ENCODE assay signal across 20 mouse cellular contexts in genomic region chr10:91027468-91027867, GRCm38 (mm10). TPM values are rescaled to one million over a fixed set of nuclear protein-coding genes. Genes with fewer than 3 reads are reported as not detected.
DNase-seq lines count a peak whose midpoint lies in the region; ATAC-seq and TF ChIP-seq lines count a peak whose summit lies in the region.
"Had no signal": no experiment of that assay in that cellular context is flagged by ENCODE, and none has a peak within 500 bp of the region (broad histone marks: within the 10 kb centered on the region; RNA-seq: fewer than 3 reads in every experiment).

No protein-coding gene starts in this region.

- no peak for TF ChIP-seq RAD21 in CH12.LX (IDR thresholded peaks at IDR 0.05; ENCODE audit: low read depth, low read length)

- no peak for TF ChIP-seq POLR2A in spleen, adult 2 months (IDR thresholded peaks at IDR 0.05; ENCODE audit: low read depth, low read length)
- TF ChIP-seq POLR2A in CH12.LX (IDR thresholded peaks at IDR 0.05; ENCODE audit: low read depth, low read length), result no peak

- TF ChIP-seq EP300 in CH12.LX (IDR thresholded peaks at IDR 0.05; ENCODE audit: low read length), result no peak

- no peak for TF ChIP-seq CTCF in spleen, adult 2 months (IDR thresholded peaks at IDR 0.05; ENCODE audit: extremely low read depth, insufficient read depth, insufficient read length, insufficient replicate concordance)
- TF ChIP-seq CTCF in CH12.LX (conservative IDR thresholded peaks at IDR 0.05 in 1 of 2, IDR thresholded peaks at IDR 0.05 in 1 of 2; ENCODE audit: low read depth in 2 of 2, low read length in 2 of 2), result no peak

- no peak overlapping the region for H3K9ac ChIP-seq in CH12.LX (ENCODE audit: insufficient read depth, low read depth)
- H3K9ac ChIP-seq: forebrain, postnatal 0 days; hindbrain, embryonic 13.5 days had no signal

- H3K9me3 ChIP-seq in CH12.LX (replicated peaks; ENCODE audit: low read length), result no peaks in the 10 kb centered on the region
- no peaks in the 10 kb centered on the region for H3K9me3 ChIP-seq in hindbrain, embryonic 10.5 days
- H3K9me3 ChIP-seq: hindbrain, embryonic 13.5 days had no signal

- peaks cover 4% of the 10 kb centered on the region for H3K4me1 ChIP-seq in spleen, adult 2 months (ENCODE audit: control insufficient read depth, insufficient read depth, insufficient read length)
- H3K4me1 ChIP-seq in CH12.LX (ENCODE audit: control insufficient read depth in 1 of 2, insufficient read depth in 2 of 2), result peaks cover 7 to 38% of the 10 kb centered on the region in 2 experiments
- H3K4me1 ChIP-seq in hindbrain, embryonic 10.5 days (replicated peaks), result no peaks in the 10 kb centered on the region
- H3K4me1 ChIP-seq: hindbrain, embryonic 13.5 days had no signal

- no peak overlapping the region for H3K4me3 ChIP-seq in spleen, adult 2 months (ENCODE audit: extremely low read depth, insufficient read depth, insufficient read length)
- no peak overlapping the region for H3K4me3 ChIP-seq in CH12.LX (replicated peaks in 1 of 3; ENCODE audit: low read depth in 2 of 3, low read length in 2 of 3, poor library complexity in 1 of 3)
- H3K4me3 ChIP-seq in hindbrain, embryonic 10.5 days, result no peak overlapping the region
- H3K4me3 ChIP-seq: hindbrain, embryonic 13.5 days had no signal

- dilution Hi-C loops in CH12.LX (cut with MboI; ENCODE audit: extremely low pct_ligation_motif_present, extremely low pct_unique_long_range_greater_than_20kb, low sequenced_read_pairs), result no loop called here

- peak; percentile 60; the same call in 1 of the 2 replicates for ATAC-seq in frontal cortex, adult (ENCODE audit: low TSS enrichment)
- ATAC-seq: activated CD4-positive, CD25-positive, alpha-beta regulatory T cell, adult 4 months; CD4-positive, CD25-positive, alpha-beta regulatory T cell, adult 4 months; forebrain, embryonic 14.5 days; forebrain, postnatal 0 days; hindbrain, embryonic 16.5 days had no signal

- H3K27ac ChIP-seq in spleen, adult 2 months (ENCODE audit: insufficient read depth, low read length), result peak overlapping the region; percentile 22
- H3K27ac ChIP-seq in CH12.LX (ENCODE audit: insufficient read depth, low read depth), result peak overlapping the region; percentile 87; the same call in 1 of the 2 replicates
- H3K27ac ChIP-seq in hindbrain, embryonic 10.5 days, result no peak overlapping the region
- H3K27ac ChIP-seq: hindbrain, embryonic 13.5 days had no signal

- H3K36me3 ChIP-seq in spleen, adult 2 months (ENCODE audit: control insufficient read depth, insufficient read depth, low read length), result peaks cover 7% of the 10 kb centered on the region
- peaks cover 10 to 23% of the 10 kb centered on the region in 2 experiments for H3K36me3 ChIP-seq in CH12.LX (replicated peaks in 1 of 2; ENCODE audit: control insufficient read depth in 1 of 2, insufficient read depth in 1 of 2, low read length in 1 of 2)
- H3K36me3 ChIP-seq in hindbrain, embryonic 10.5 days, result peaks cover 34% of the 10 kb centered on the region

- in situ Hi-C loops in CH12.LX (cut with MboI; ENCODE audit: low pct_ligation_motif_present, low pct_unique_long_range_greater_than_20kb, low sequenced_read_pairs), result no loop called here

- DNase-seq in frontal cortex, adult 2 months (ENCODE audit: extremely low spot score in 1 of 2, low spot score in 1 of 2), result no peak
- DNase-seq in spleen, adult 2 months (ENCODE audit: low read depth in 1 of 2, low spot score in 2 of 2), result peak in 1 of 2 experiments; percentile 8
- no peak for DNase-seq in spleen, adult 12 weeks (ENCODE audit: low spot score)
- peak; percentile 69 for DNase-seq in CH12.LX (ENCODE audit: extremely low read depth)
- no peak for DNase-seq in thymus, postnatal 4 days
- DNase-seq in hindbrain, embryonic 10.5 days (ENCODE audit: low spot score), result no peak
- DNase-seq: adrenal gland, adult 8-10 months; adrenal gland, postnatal 25 days; cerebellum, adult 18-20 months; cerebellum, adult 9-10 months; cerebellum, postnatal 14 days; forebrain, postnatal 0 days; gastrocnemius, postnatal 10 days had no signal

- H3K4me2 ChIP-seq in CH12.LX (ENCODE audit: insufficient read depth, low read depth, poor library complexity, severe bottlenecking), result peak overlapping the region; percentile 22; the same call in 1 of the 2 replicates
- H3K4me2 ChIP-seq: heart, embryonic 11.5 days; hindbrain, embryonic 13.5 days had no signal

- 67% methylated on average over 4 of the region's 4 CpGs for WGBS in spleen, adult 2 months
- 96% methylated on average over 4 of the region's 4 CpGs for whole genome bisulfite sequencing in hindbrain, embryonic 10.5 days

- no peaks in the 10 kb centered on the region for H3K27me3 ChIP-seq in spleen, adult 2 months (ENCODE audit: control insufficient read depth, insufficient read depth, low read length)
- H3K27me3 ChIP-seq in CH12.LX (replicated peaks), result no peaks in the 10 kb centered on the region
- H3K27me3 ChIP-seq in hindbrain, embryonic 10.5 days (ENCODE audit: insufficient read depth, poor library complexity, severe bottlenecking), result no peaks in the 10 kb centered on the region
- H3K27me3 ChIP-seq: hindbrain, embryonic 13.5 days had no signal

- no peaks in the 10 kb centered on the region for H3K79me2 ChIP-seq in CH12.LX (replicated peaks; ENCODE audit: control insufficient read depth, extremely low read depth, insufficient read depth, poor library complexity, severe bottlenecking)

TF ChIP-seq in CH12.LX, 34 proteins besides CTCF, POLR2A, EP300 and RAD21:
- no peak for TF ChIP-seq USF2 (conservative IDR thresholded peaks at IDR 0.05; ENCODE audit: low read depth, low read length)
- TF ChIP-seq MYC (IDR thresholded peaks at IDR 0.05; ENCODE audit: low read depth, low read length), result peak; percentile 13; the same call in 1 of the 2 replicates
- TF ChIP-seq ETS1 (conservative IDR thresholded peaks at IDR 0.05; ENCODE audit: low read depth, low read length), result no peak

RNA-seq across cellular contexts. Expression of gene Apaf1, which starts 55.1 kb away (rescaled TPM):
- 10.6 and 11.8 TPM in 2 replicates for polyA plus RNA-seq in frontal cortex, adult 2 months (2012; rRNA removed)
- 6.5 and 7.0 TPM in 2 replicates for polyA plus RNA-seq in spleen, adult 2 months (2012; rRNA removed)
- total RNA-seq in CH12.LX (2012; rRNA removed), result 17.6 and 22.1 TPM in 2 replicates
- 27.3 and 29.6 TPM in 2 replicates for total RNA-seq in CH12.LX (2014; rRNA removed)
- polyA plus RNA-seq in CH12.LX (2012; ENCODE audit: insufficient read length, low read depth), result 16.0 and 18.2 TPM in 2 replicates
- 21.4 and 23.0 TPM in 2 replicates for polyA plus RNA-seq in hindbrain, embryonic 10.5 days (2016; fragmentation: Nextera tagmentation; extraction: Ambion mirVana)

RNA-seq across cellular contexts. Expression of gene Ikbip, which starts 55.3 kb away (rescaled TPM):
- polyA plus RNA-seq in frontal cortex, adult 2 months (2012; rRNA removed), result 13.5 and 14.5 TPM in 2 replicates
- 0.55 and 1.2 TPM in 2 replicates for polyA plus RNA-seq in spleen, adult 2 months (2012; rRNA removed)
- total RNA-seq in CH12.LX (2012; rRNA removed) (6.2 and 7.2 TPM in 2 replicates), CH12.LX (2014; rRNA removed) (4.7 and 6.0 TPM in 2 replicates)
- polyA plus RNA-seq in CH12.LX (2012; ENCODE audit: insufficient read length, low read depth), result 2.1 and 2.5 TPM in 2 replicates
- 19.5 and 20.5 TPM in 2 replicates for polyA plus RNA-seq in hindbrain, embryonic 10.5 days (2016; fragmentation: Nextera tagmentation; extraction: Ambion mirVana)
